Mouse (Mus musculus) forelimb bud, embryonic 11.5 days (tissue): ENCODE data around the gene Slc22a18.

ENCODE experiments used
- DNase-seq: peaks from one replicate; pipeline ENCODE4 v3.0.0-alpha.2; 2012; ENCODE audit warnings: low read depth, low spot score

The Slc22a18 gene

GRCm38 (mm10) chr7:143473347-143474101 is at the start of gene Slc22a18:
TSS of gene Slc22a18 (plus strand) at chr7:143473736.
- DNase-seq = no peak

GRCm38 (mm10) chr7:143428142-143428813 is 45.3 kb upstream of the Slc22a18 start:
- DNase-seq = no peak

GRCm38 (mm10) chr7:143428814-143429499 is 44.6 kb upstream of the Slc22a18 start:
- no peak for DNase-seq

GRCm38 (mm10) chr7:143432631-143433030 is 40.9 kb upstream of the Slc22a18 start:
- no peak for DNase-seq

GRCm38 (mm10) chr7:143433331-143433730 is 40.2 kb upstream of the Slc22a18 start:
- DNase-seq = no peak

GRCm38 (mm10) chr7:143437231-143437893 is 36.2 kb upstream of the Slc22a18 start:
- no peak for DNase-seq

- peak; percentile 31 for DNase-seq
Measured at GRCm38 (mm10) chr7:143437894-143438581, 35.5 kb upstream of the Slc22a18 start.

GRCm38 (mm10) chr7:143438965-143439364 is 34.6 kb upstream of the Slc22a18 start:
- no peak for DNase-seq

GRCm38 (mm10) chr7:143444580-143444954 is 29.0 kb upstream of the Slc22a18 start:
- DNase-seq = no peak

GRCm38 (mm10) chr7:143444955-143445648 is 28.4 kb upstream of the Slc22a18 start:
- no peak for DNase-seq

- no peak for DNase-seq
Measured at GRCm38 (mm10) chr7:143445651-143446460, 27.7 kb upstream of the Slc22a18 start.

- no peak for DNase-seq
Measured at GRCm38 (mm10) chr7:143447130-143447529, 26.4 kb upstream of the Slc22a18 start.

- no peak for DNase-seq
Measured at GRCm38 (mm10) chr7:143458963-143459331, 14.6 kb upstream of the Slc22a18 start.

- DNase-seq = no peak
Measured at GRCm38 (mm10) chr7:143459332-143460211, 14.0 kb upstream of the Slc22a18 start.

- no peak for DNase-seq
Measured at GRCm38 (mm10) chr7:143460217-143460834, 13.2 kb upstream of the Slc22a18 start.

GRCm38 (mm10) chr7:143460874-143461273 is 12.7 kb upstream of the Slc22a18 start, which contains the start of gene Cdkn1c:
TSS of gene Cdkn1c (minus strand) at chr7:143461050.
- DNase-seq = peak; percentile 89

- DNase-seq = no peak
Measured at GRCm38 (mm10) chr7:143461294-143461870, 12.2 kb upstream of the Slc22a18 start.

- no peak for DNase-seq
Measured at GRCm38 (mm10) chr7:143461920-143462319, 11.6 kb upstream of the Slc22a18 start.
